Mouse (Mus musculus) MEL (cell line): ENCODE measurements around the gene Wnt10a. TPM values are rescaled to one million over a fixed set of nuclear protein-coding genes. Genes with fewer than 3 reads are reported as not detected.

Experiments used
- DNase-seq: peaks from one replicate; pipeline ENCODE4 v3.0.0; 2011; ENCODE audit warnings: low read depth, low spot score
- H3K27ac ChIP-seq: 2 replicates; pipeline ENCODE4 v1.5.1; 2012; ENCODE audit warnings: low read depth, mild to moderate bottlenecking, control low read depth, low read length, moderate library complexity; ENCODE audit not compliant: control insufficient read depth
- H3K27me3 ChIP-seq, 2 experiments: fragments of 150-350 bp in 1 of 2; sonication (generic) in 1 of 2; 2 replicates each; pipeline ENCODE4 v1.6.1; 2012; ENCODE audit warnings: low read length in 2 of 2, mild to moderate bottlenecking in 2 of 2, improper control_type of control experiment in 1 of 2, moderate library complexity in 1 of 2; ENCODE audit not compliant: insufficient read depth in 2 of 2, control insufficient read depth in 1 of 2
- H3K36me3 ChIP-seq, 2 experiments: 2 replicates each; pipeline ENCODE4 v1.6.1; 2012 to 2014; ENCODE audit warnings: low read length in 2 of 2, improper control_type of control experiment in 1 of 2, inconsistent platforms in 1 of 2, mild to moderate bottlenecking in 1 of 2; ENCODE audit not compliant: insufficient read depth in 2 of 2, control insufficient read depth in 1 of 2
- H3K4me1 ChIP-seq, 2 experiments: fragments of 150-350 bp in 1 of 2; sonication (generic) in 1 of 2; 2 replicates each; pipeline ENCODE4 v1.6.1; 2012; ENCODE audit warnings: low read length in 2 of 2, improper control_type of control experiment in 1 of 2, mild to moderate bottlenecking in 1 of 2; ENCODE audit not compliant: insufficient read depth in 2 of 2, control insufficient read depth in 1 of 2
- H3K4me3 ChIP-seq, 2 experiments: fragments of 150-350 bp in 1 of 2; sonication (generic) in 1 of 2; 2 replicates each; pipeline ENCODE4 v1.5.1; 2012; ENCODE audit warnings: low read depth in 2 of 2, low read length in 2 of 2, mild to moderate bottlenecking in 2 of 2, moderate library complexity in 2 of 2, control low read depth in 1 of 2, improper control_type of control experiment in 1 of 2; ENCODE audit not compliant: control insufficient read depth in 1 of 2, insufficient read depth in 1 of 2
- H3K79me2 ChIP-seq: 2 replicates; pipeline ENCODE4 v1.6.1; 2012; ENCODE audit warnings: mild to moderate bottlenecking, low read length, moderate library complexity; ENCODE audit not compliant: control insufficient read depth, poor library complexity, insufficient read depth
- H3K9ac ChIP-seq: 2 replicates; pipeline ENCODE4 v1.6.1; 2012; ENCODE audit warnings: low read depth, mild to moderate bottlenecking, control low read depth, low read length, moderate library complexity; ENCODE audit not compliant: control insufficient read depth, poor library complexity, severe bottlenecking
- H3K9me3 ChIP-seq: fragments of 150-350 bp; sonication (generic); replicated peaks from 2 replicates; pipeline ENCODE4 v1.6.1; 2012; ENCODE audit warnings: mild to moderate bottlenecking, low read length, improper control_type of control experiment, moderate library complexity; ENCODE audit not compliant: insufficient read depth
- BHLHE40 ChIP-seq: IDR thresholded peaks from 2 replicates; pipeline ENCODE4 v1.6.1; 2012; ENCODE audit warnings: low read depth, mild to moderate bottlenecking, inconsistent platforms, low read length, improper control_type of control experiment, borderline replicate concordance
- CHD1 ChIP-seq: IDR thresholded peaks from 2 replicates; pipeline ENCODE4 v1.6.1; 2012; ENCODE audit warnings: low read depth, mild to moderate bottlenecking, inconsistent platforms, low read length, improper control_type of control experiment
- ETS1 ChIP-seq: IDR thresholded peaks from 2 replicates; pipeline ENCODE4 v1.6.1; 2012; ENCODE audit warnings: low read depth, mild to moderate bottlenecking, inconsistent platforms, low read length, improper control_type of control experiment, moderate library complexity
- GABPA ChIP-seq: IDR thresholded peaks from 2 replicates; pipeline ENCODE4 v1.6.1; 2012; ENCODE audit warnings: low read depth, mild to moderate bottlenecking, inconsistent platforms, low read length, improper control_type of control experiment, moderate library complexity
- JUND ChIP-seq: IDR thresholded peaks from 2 replicates; pipeline ENCODE4 v1.6.1; 2011; ENCODE audit warnings: low read depth, mild to moderate bottlenecking, improper control_type of control experiment, low read length
- MAX ChIP-seq: IDR thresholded peaks from 2 replicates; pipeline ENCODE4 v1.6.1; 2011; ENCODE audit warnings: low read length, improper control_type of control experiment
- MAZ ChIP-seq: IDR thresholded peaks from 2 replicates; pipeline ENCODE4 v1.6.1; 2012; ENCODE audit warnings: low read depth, mild to moderate bottlenecking, inconsistent platforms, low read length, improper control_type of control experiment
- MXI1 ChIP-seq: IDR thresholded peaks from 2 replicates; pipeline ENCODE4 v1.6.1; 2011; ENCODE audit warnings: mild to moderate bottlenecking, low read depth, low read length, improper control_type of control experiment
- MYB ChIP-seq: IDR thresholded peaks from 2 replicates; pipeline ENCODE4 v1.6.1; 2011; ENCODE audit warnings: mild to moderate bottlenecking, low read depth, low read length, improper control_type of control experiment
- MYC ChIP-seq: IDR thresholded peaks from 2 replicates; pipeline ENCODE4 v1.6.1; 2011; ENCODE audit warnings: low read depth, mild to moderate bottlenecking, low read length, improper control_type of control experiment, moderate library complexity
- NELFE ChIP-seq: IDR thresholded peaks from 2 replicates; pipeline ENCODE4 v1.6.1; 2011; ENCODE audit warnings: low read depth, low read length, improper control_type of control experiment
- NRF1 ChIP-seq: IDR thresholded peaks from 2 replicates; pipeline ENCODE4 v1.6.1; 2014; ENCODE audit warnings: low read depth, mild to moderate bottlenecking, inconsistent platforms, low read length, improper control_type of control experiment, moderate library complexity; ENCODE audit not compliant: poor library complexity, insufficient read depth, severe bottlenecking
- POLR2A ChIP-seq, 2 experiments: IDR thresholded peaks; 2 replicates each; pipeline ENCODE4 v1.6.1; 2011 to 2012; ENCODE audit warnings: low read length in 2 of 2, mild to moderate bottlenecking in 2 of 2, control low read depth in 1 of 2, improper control_type of control experiment in 1 of 2, low read depth in 1 of 2, moderate library complexity in 1 of 2; ENCODE audit not compliant: control insufficient read depth in 1 of 2, insufficient read depth in 1 of 2, poor library complexity in 1 of 2
- POLR2AphosphoS5 ChIP-seq: IDR thresholded peaks from 2 replicates; pipeline ENCODE4 v1.6.1; 2012; ENCODE audit warnings: low read depth, borderline replicate concordance, mild to moderate bottlenecking, inconsistent platforms, low read length, moderate library complexity, mixed read lengths
- RAD21 ChIP-seq: IDR thresholded peaks from 2 replicates; pipeline ENCODE4 v1.6.1; 2011; ENCODE audit warnings: mild to moderate bottlenecking, low read depth, low read length, improper control_type of control experiment
- SIN3A ChIP-seq: IDR thresholded peaks from 2 replicates; pipeline ENCODE4 v1.6.1; 2012; ENCODE audit warnings: low read length, improper control_type of control experiment, inconsistent platforms
- TAL1 ChIP-seq: IDR thresholded peaks from 2 replicates; pipeline ENCODE4 v1.6.1; 2012; ENCODE audit warnings: mild to moderate bottlenecking, inconsistent platforms, low read length, moderate library complexity, mixed read lengths
- UBTF ChIP-seq: IDR thresholded peaks from 2 replicates; pipeline ENCODE4 v1.6.1; 2012; ENCODE audit warnings: low read depth, mild to moderate bottlenecking, inconsistent platforms, low read length, improper control_type of control experiment, moderate library complexity, borderline replicate concordance; ENCODE audit not compliant: insufficient read depth
- ZNF384 ChIP-seq: IDR thresholded peaks from 2 replicates; pipeline ENCODE4 v1.6.1; 2012; ENCODE audit warnings: low read depth, mild to moderate bottlenecking, inconsistent platforms, low read length, improper control_type of control experiment
- polyA plus RNA-seq, 2 experiments: library from polyadenylated mRNA; stranded (reverse) in 1 of 2; unstranded in 1 of 2; fragments of >175 nt in 1 of 2; fragments of >200 nt in 1 of 2; gene quantifications; 2 replicates each; pipeline versions ENCODE4 v1.2.1 to v1.2.4; 2012; ENCODE audit warnings: low replicate concordance in 2 of 2, low read depth in 1 of 2; ENCODE audit not compliant: insufficient read length in 2 of 2, insufficient read depth in 1 of 2, missing spikeins in 1 of 2
- total RNA-seq: library from RNA; depleted of rRNA; stranded (reverse); fragments of 300-350 nt; gene quantifications from 2 replicates; pipeline ENCODE4 v1.2.3, GENCODE M21; 2012

Gene Wnt10a
- total and polyA plus RNA-seq, 3 experiments = not detected

DNA sequence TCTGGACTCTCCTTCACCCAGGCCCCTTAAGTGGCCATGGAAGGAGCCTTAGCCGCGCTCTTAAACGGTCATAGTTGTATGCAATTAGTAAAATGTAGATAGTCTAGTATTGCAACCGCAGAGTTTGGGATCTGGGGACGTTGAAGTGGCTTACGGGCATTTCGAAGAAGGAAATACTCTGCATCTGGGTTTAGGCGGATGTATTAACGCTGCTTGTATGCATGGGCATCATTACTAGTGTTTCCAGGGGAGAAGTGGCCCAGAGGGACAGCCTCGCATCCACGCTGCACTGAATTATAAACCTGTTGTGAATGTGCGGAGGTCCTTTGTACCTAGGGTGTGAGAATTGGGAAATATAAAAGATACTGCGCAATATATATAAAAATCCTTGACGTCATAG is 25.9 kb downstream of the Wnt10a start:
- DNase-seq = no peak
- Histone ChIP-seq H3K36me3 (peaks cover 0 to 12% of the 10 kb centered on the region in 2 experiments; a peak in 2 of 4 replicates), H3K9ac (peak overlapping the region; percentile 100), H3K4me1 (peaks cover 0 to 7% of the 10 kb centered on the region in 2 experiments; a peak in 2 of 4 replicates), H3K4me3 (peak overlapping the region; percentile 78 to 99), H3K27ac (peak overlapping the region; percentile 91), H3K9me3 (no peaks in the 10 kb centered on the region), H3K27me3 (no peaks in the 10 kb centered on the region), H3K79me2 (peaks cover 5% of the 10 kb centered on the region; the same call in 1 of the 2 replicates)
- TF ChIP-seq CHD1 (0 out of 2 replicates have a peak, but pooled peaks have one; percentile 21), MYB (no peak), MYC (0 out of 2 replicates have a peak, but pooled peaks have one; percentile 7), NELFE (no peak), JUND (0 out of 2 replicates have a peak, but pooled peaks have one; percentile 8), RAD21 (no peak), ZNF384 (no peak), TAL1 (no peak), MAX (0 out of 2 replicates have a peak, but pooled peaks have one; percentile 35), ETS1 (0 out of 2 replicates have a peak, but pooled peaks have one; percentile 17), SIN3A (no peak; the same call in 1 of the 2 replicates)

DNA sequence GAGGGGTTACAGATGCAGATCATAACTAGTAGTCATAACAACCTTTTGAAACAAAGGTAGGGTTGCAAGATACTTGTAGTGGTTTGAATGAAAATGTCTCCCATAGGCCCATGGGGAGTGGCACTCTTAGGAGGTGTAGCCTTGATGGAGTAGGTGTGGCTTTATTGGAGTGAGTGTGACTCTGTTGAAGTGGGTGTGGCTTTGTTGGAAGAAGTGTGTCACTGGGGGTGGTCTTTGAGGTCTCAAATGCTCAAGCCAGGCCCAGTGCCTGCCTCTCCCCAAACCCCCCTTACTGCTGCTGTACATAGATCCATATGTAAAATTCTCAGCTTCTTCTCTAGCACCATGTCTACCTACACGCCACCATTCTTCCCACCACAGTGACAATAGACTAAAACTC is 27.2 kb downstream of the Wnt10a start:
- Histone ChIP-seq H3K4me3 (no peak overlapping the region), H3K9ac (no peak overlapping the region), H3K27me3 (no peaks in the 10 kb centered on the region), H3K36me3 (peaks cover 0 to 12% of the 10 kb centered on the region in 2 experiments; a peak in 2 of 4 replicates), H3K9me3 (no peaks in the 10 kb centered on the region), H3K79me2 (peaks cover 5% of the 10 kb centered on the region; the same call in 1 of the 2 replicates), H3K4me1 (peaks cover 0 to 7% of the 10 kb centered on the region in 2 experiments; a peak in 2 of 4 replicates), H3K27ac (no peak overlapping the region)
- DNase-seq = peak; percentile 24
- TF ChIP-seq POLR2AphosphoS5 (no peak), BHLHE40 (no peak), GABPA (no peak), POLR2A (IDR thresholded peaks at IDR 0.05; ENCODE audit: control insufficient read depth in 1 of 2, insufficient read depth in 1 of 2, low read depth in 1 of 2, low read length in 2 of 2, poor library complexity in 1 of 2) (no peak), MXI1 (no peak), MAZ (no peak), UBTF (no peak), MYC (no peak), NRF1 (no peak)
